Mouse (Mus musculus): ENCODE data around the gene Mturn. TPM values are rescaled to one million over a fixed set of nuclear protein-coding genes. Genes with fewer than 3 reads are reported as not detected.

Mturn gene
- total and polyA plus RNA-seq, 3 experiments: 0.96 to 3.2 (median 1.9) TPM

- Histone ChIP-seq H3K36me3 (replicated peaks) (no peaks in the 10 kb centered on the region), H3K4me3 (ENCODE audit: low read depth, low read length) (no peak overlapping the region), H3K27me3 (ENCODE audit: insufficient read depth, low read length) (no peaks in the 10 kb centered on the region), H3K9me3 (replicated peaks) (no peaks in the 10 kb centered on the region), H3K4me1 (ENCODE audit: insufficient read depth, low read depth, low read length) (no peaks in the 10 kb centered on the region)
- TF ChIP-seq CTCF (IDR thresholded peaks at IDR 0.05; ENCODE audit: low read depth, low read length): no peak
- TF ChIP-seq GATA2 (IDR thresholded peaks at IDR 0.05; ENCODE audit: borderline replicate concordance, low read depth, low read length): no peak
- TF ChIP-seq TAL1 (conservative IDR thresholded peaks at IDR 0.05; ENCODE audit: low read depth, low read length): no peak
- no peak for TF ChIP-seq POLR2AphosphoS5 (IDR thresholded peaks at IDR 0.05; ENCODE audit: insufficient replicate concordance, low read depth, low read length)
- no peak for TF ChIP-seq GATA1 (IDR thresholded peaks at IDR 0.05; ENCODE audit: borderline replicate concordance, low read length)
- DNase-seq (ENCODE audit: low spot score) (no peak), ATAC-seq (ENCODE audit: extremely low read depth, insufficient number of reproducible peaks, low FRiP score, poor library complexity, severe bottlenecking) (no peak)
Observed at GRCm38 (mm10) chr6:54720512-54721251, 39.3 kb downstream of the Mturn start.

DNA sequence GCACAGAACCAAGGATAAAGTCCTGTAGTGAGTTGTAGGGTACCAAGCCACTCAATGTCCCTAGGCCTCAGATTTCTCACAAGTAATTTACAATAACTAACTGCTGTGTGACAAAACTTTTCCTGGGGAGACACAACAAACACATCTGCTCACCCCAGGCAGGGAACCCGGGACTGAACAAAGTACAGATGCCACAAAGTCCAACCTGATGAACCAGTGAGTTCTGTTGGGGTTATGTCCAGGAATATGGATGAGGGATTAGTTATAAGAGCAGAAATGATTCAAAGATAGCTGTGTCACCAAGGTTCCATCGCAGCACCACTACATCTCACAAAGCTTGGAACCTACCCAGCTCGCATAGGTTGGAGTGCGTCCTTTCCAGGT is 39.8 kb downstream of the Mturn start:
- no peaks in the 10 kb centered on the region for H3K4me1 ChIP-seq (ENCODE audit: insufficient read depth, low read depth, low read length)
- H3K36me3 ChIP-seq (replicated peaks): no peaks in the 10 kb centered on the region
- H3K27me3 ChIP-seq (ENCODE audit: insufficient read depth, low read length): no peaks in the 10 kb centered on the region
- H3K9me3 ChIP-seq (replicated peaks): no peaks in the 10 kb centered on the region
- H3K4me3 ChIP-seq (ENCODE audit: low read depth, low read length): no peak overlapping the region
- ATAC-seq (ENCODE audit: extremely low read depth, insufficient number of reproducible peaks, low FRiP score, poor library complexity, severe bottlenecking): no peak
- no peak for DNase-seq (ENCODE audit: low spot score)
- no peak for TF ChIP-seq GATA2 (IDR thresholded peaks at IDR 0.05; ENCODE audit: borderline replicate concordance, low read depth, low read length)
- no peak for TF ChIP-seq POLR2AphosphoS5 (IDR thresholded peaks at IDR 0.05; ENCODE audit: insufficient replicate concordance, low read depth, low read length)
- no peak for TF ChIP-seq CTCF (IDR thresholded peaks at IDR 0.05; ENCODE audit: low read depth, low read length)
- TF ChIP-seq GATA1 (IDR thresholded peaks at IDR 0.05; ENCODE audit: borderline replicate concordance, low read length): no peak

DNA sequence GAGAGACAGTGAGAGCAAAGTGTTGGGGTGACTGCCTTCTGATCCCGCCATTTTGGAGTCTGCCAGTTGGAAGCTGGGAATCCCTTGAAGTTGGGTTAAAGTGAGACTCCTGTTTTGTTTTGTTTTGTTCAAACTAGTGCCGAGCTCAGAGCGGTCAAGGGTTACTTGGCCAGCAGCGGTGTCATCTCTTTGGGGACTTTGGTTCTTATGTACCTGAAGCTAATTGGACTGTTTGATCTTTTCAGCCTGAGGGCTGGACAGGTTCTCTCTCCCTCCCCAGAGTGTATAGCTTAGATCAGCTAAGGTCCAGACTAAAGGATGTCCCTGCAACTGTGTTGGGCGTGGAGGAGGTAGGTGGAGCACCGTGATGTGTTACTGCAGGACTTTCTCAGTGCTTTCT is 44.9 kb downstream of the Mturn start:
- H3K36me3 ChIP-seq (replicated peaks): no peaks in the 10 kb centered on the region
- no peaks in the 10 kb centered on the region for H3K9me3 ChIP-seq (replicated peaks)
- no peaks in the 10 kb centered on the region for H3K27me3 ChIP-seq (ENCODE audit: insufficient read depth, low read length)
- DNase-seq (ENCODE audit: low spot score): no peak
- no peak overlapping the region for H3K4me3 ChIP-seq (ENCODE audit: low read depth, low read length)
- no peaks in the 10 kb centered on the region for H3K4me1 ChIP-seq (ENCODE audit: insufficient read depth, low read depth, low read length)
- ATAC-seq (ENCODE audit: extremely low read depth, insufficient number of reproducible peaks, low FRiP score, poor library complexity, severe bottlenecking): no peak
- TF ChIP-seq GATA2 (IDR thresholded peaks at IDR 0.05; ENCODE audit: borderline replicate concordance, low read depth, low read length) (no peak), CTCF (IDR thresholded peaks at IDR 0.05; ENCODE audit: low read depth, low read length) (no peak), POLR2AphosphoS5 (IDR thresholded peaks at IDR 0.05; ENCODE audit: insufficient replicate concordance, low read depth, low read length) (no peak), TAL1 (conservative IDR thresholded peaks at IDR 0.05; ENCODE audit: low read depth, low read length) (no peak), GATA1 (IDR thresholded peaks at IDR 0.05; ENCODE audit: borderline replicate concordance, low read length) (no peak)

GRCm38 (mm10) chr6:54726796-54727195 is 45.4 kb downstream of the Mturn start:
- Histone ChIP-seq H3K4me3 (ENCODE audit: low read depth, low read length) (no peak overlapping the region), H3K4me1 (ENCODE audit: insufficient read depth, low read depth, low read length) (no peaks in the 10 kb centered on the region), H3K9me3 (replicated peaks) (no peaks in the 10 kb centered on the region), H3K36me3 (replicated peaks) (no peaks in the 10 kb centered on the region), H3K27me3 (ENCODE audit: insufficient read depth, low read length) (no peaks in the 10 kb centered on the region)
- DNase-seq (ENCODE audit: low spot score) (no peak), ATAC-seq (ENCODE audit: extremely low read depth, insufficient number of reproducible peaks, low FRiP score, poor library complexity, severe bottlenecking) (no peak)
- TF ChIP-seq POLR2AphosphoS5 (IDR thresholded peaks at IDR 0.05; ENCODE audit: insufficient replicate concordance, low read depth, low read length) (no peak), TAL1 (conservative IDR thresholded peaks at IDR 0.05; ENCODE audit: low read depth, low read length) (no peak), GATA2 (IDR thresholded peaks at IDR 0.05; ENCODE audit: borderline replicate concordance, low read depth, low read length) (no peak), GATA1 (IDR thresholded peaks at IDR 0.05; ENCODE audit: borderline replicate concordance, low read length) (no peak), CTCF (IDR thresholded peaks at IDR 0.05; ENCODE audit: low read depth, low read length) (no peak)

- Histone ChIP-seq H3K4me1 (ENCODE audit: insufficient read depth, low read depth, low read length) (no peaks in the 10 kb centered on the region), H3K9me3 (replicated peaks) (no peaks in the 10 kb centered on the region), H3K36me3 (replicated peaks) (no peaks in the 10 kb centered on the region), H3K27me3 (ENCODE audit: insufficient read depth, low read length) (no peaks in the 10 kb centered on the region), H3K4me3 (ENCODE audit: low read depth, low read length) (no peak overlapping the region)
- no peak for TF ChIP-seq GATA1 (IDR thresholded peaks at IDR 0.05; ENCODE audit: borderline replicate concordance, low read length)
- TF ChIP-seq GATA2 (IDR thresholded peaks at IDR 0.05; ENCODE audit: borderline replicate concordance, low read depth, low read length): no peak
- no peak for TF ChIP-seq POLR2AphosphoS5 (IDR thresholded peaks at IDR 0.05; ENCODE audit: insufficient replicate concordance, low read depth, low read length)
- TF ChIP-seq CTCF (IDR thresholded peaks at IDR 0.05; ENCODE audit: low read depth, low read length): no peak
- TF ChIP-seq TAL1 (conservative IDR thresholded peaks at IDR 0.05; ENCODE audit: low read depth, low read length): no peak
- ATAC-seq (ENCODE audit: extremely low read depth, insufficient number of reproducible peaks, low FRiP score, poor library complexity, severe bottlenecking) (no peak), DNase-seq (ENCODE audit: low spot score) (no peak)
Observed at GRCm38 (mm10) chr6:54727416-54727815, 46.0 kb downstream of the Mturn start.

DNA sequence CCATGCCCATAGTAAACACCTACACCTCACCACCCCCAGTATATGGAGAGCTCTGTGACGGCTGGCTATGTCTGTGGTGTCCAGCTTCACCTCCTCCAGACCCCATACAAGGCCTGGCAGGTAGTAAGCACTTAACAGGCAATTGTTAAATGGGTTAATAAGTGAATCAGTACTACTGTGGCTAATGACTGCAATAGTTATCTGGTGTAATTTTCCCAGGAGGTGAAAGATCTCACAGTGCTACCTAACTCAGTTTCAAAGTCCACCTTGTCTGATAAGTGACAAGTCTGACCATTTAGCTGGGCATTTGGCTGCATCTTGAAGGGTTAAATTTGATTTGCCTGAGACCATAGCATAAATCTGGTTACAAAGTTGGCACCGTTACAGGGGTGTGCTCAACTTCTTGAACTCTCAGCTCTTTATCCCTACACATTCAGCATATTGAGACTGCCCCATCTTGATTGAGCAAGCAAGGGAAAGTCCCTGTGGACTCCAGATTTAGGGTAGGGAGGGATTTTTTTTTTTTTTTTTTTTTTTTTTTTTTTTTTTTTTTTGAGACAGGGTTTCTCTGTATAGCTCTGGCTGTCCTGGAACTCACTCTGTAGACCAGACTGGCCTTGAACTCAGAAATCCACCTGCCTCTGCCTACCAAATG is 48.2 kb downstream of the Mturn start:
- no peak for ATAC-seq (ENCODE audit: extremely low read depth, insufficient number of reproducible peaks, low FRiP score, poor library complexity, severe bottlenecking)
- TF ChIP-seq GATA2 (IDR thresholded peaks at IDR 0.05; ENCODE audit: borderline replicate concordance, low read depth, low read length): no peak
- no peak for TF ChIP-seq CTCF (IDR thresholded peaks at IDR 0.05; ENCODE audit: low read depth, low read length)
- TF ChIP-seq TAL1 (conservative IDR thresholded peaks at IDR 0.05; ENCODE audit: low read depth, low read length): no peak
- TF ChIP-seq POLR2AphosphoS5 (IDR thresholded peaks at IDR 0.05; ENCODE audit: insufficient replicate concordance, low read depth, low read length): no peak
- no peak for TF ChIP-seq GATA1 (IDR thresholded peaks at IDR 0.05; ENCODE audit: borderline replicate concordance, low read length)
- H3K9me3 ChIP-seq (replicated peaks): no peaks in the 10 kb centered on the region

More for the DNA sequence above, 48.2 kb downstream of the Mturn start:
- Histone ChIP-seq H3K4me1 (ENCODE audit: insufficient read depth, low read depth, low read length) (no peaks in the 10 kb centered on the region), H3K4me3 (ENCODE audit: low read depth, low read length) (no peak overlapping the region), H3K27me3 (ENCODE audit: insufficient read depth, low read length) (no peaks in the 10 kb centered on the region), H3K36me3 (replicated peaks) (no peaks in the 10 kb centered on the region)
- DNase-seq (ENCODE audit: low spot score): no peak
